Comparison of ENCODE assay signal across 8 mouse cellular contexts in genomic region chr11:4593491-4593848, GRCm38 (mm10). TPM values are rescaled to one million over a fixed set of nuclear protein-coding genes. Genes with fewer than 3 reads are reported as not detected.
DNase-seq lines count a peak whose midpoint lies in the region; ATAC-seq lines count a peak whose summit lies in the region.

No protein-coding gene starts in this region.

- H3K27me3 ChIP-seq in kidney, embryonic 15.5 days, result no peaks in the 10 kb centered on the region
- no peaks in the 10 kb centered on the region for H3K27me3 ChIP-seq in hindbrain, embryonic 14.5 days (ENCODE audit: control insufficient read depth, insufficient read depth, low read length)
- no peaks in the 10 kb centered on the region for H3K27me3 ChIP-seq in midbrain, embryonic 15.5 days (replicated peaks)

- no peak for ATAC-seq in kidney, embryonic 15.5 days (replicated peaks; ENCODE audit: low FRiP score)
- ATAC-seq in hindbrain, embryonic 14.5 days (ENCODE audit: low FRiP score), result no peak
- no peak for ATAC-seq in midbrain, embryonic 15.5 days (replicated peaks)

- no peak for DNase-seq in kidney, postnatal 36 days
- DNase-seq in hindbrain, embryonic 14.5 days (ENCODE audit: low spot score), result no peak
- DNase-seq in left cerebral cortex, postnatal 36 days (ENCODE audit: low spot score in 2 of 2), result no peak
- no peak for DNase-seq in spleen, postnatal 36 days (ENCODE audit: low spot score in 2 of 2)
- DNase-seq in cerebellum, adult 18-20 months, result no peak

- peak overlapping the region; percentile 98 for H3K4me3 ChIP-seq in kidney, embryonic 15.5 days (replicated peaks)
- H3K4me3 ChIP-seq in brown adipose tissue, adult 24 weeks (ENCODE audit: insufficient read depth, low read depth, low read length), result peak overlapping the region; percentile 50; the same call in 1 of the 2 replicates
- H3K4me3 ChIP-seq in hindbrain, embryonic 14.5 days (replicated peaks; ENCODE audit: low read length), result peak overlapping the region; percentile 94
- H3K4me3 ChIP-seq in midbrain, embryonic 15.5 days, result peak overlapping the region; percentile 73

- WGBS in kidney, embryonic 15.5 days, result 18% methylated on average over 5 of the region's 5 CpGs
- WGBS in hindbrain, embryonic 14.5 days, result 26% methylated on average over 5 of the region's 5 CpGs
- 24% methylated on average over 5 of the region's 5 CpGs for WGBS in midbrain, embryonic 15.5 days

- intact Hi-C loops in left cerebral cortex, postnatal 36 days (cut with DNase I), result loop anchor here (5.0 kb wide), 1 partner anchor 46 kb away; no protein-coding TSS in a partner anchor

- H3K9ac ChIP-seq in kidney, embryonic 15.5 days, result peak overlapping the region; percentile 98
- peak overlapping the region; percentile 94 for H3K9ac ChIP-seq in hindbrain, embryonic 14.5 days
- peak overlapping the region; percentile 92; the same call in 1 of the 2 replicates for H3K9ac ChIP-seq in midbrain, embryonic 15.5 days

- H3K36me3 ChIP-seq in kidney, embryonic 15.5 days, result 0 out of 2 replicates have a peak, but pooled peaks cover 2% of the 10 kb centered on the region
- H3K36me3 ChIP-seq in hindbrain, embryonic 14.5 days (replicated peaks; ENCODE audit: control insufficient read depth, insufficient read depth), result no peaks in the 10 kb centered on the region
- no peaks in the 10 kb centered on the region for H3K36me3 ChIP-seq in midbrain, embryonic 15.5 days (replicated peaks)

- peak overlapping the region; percentile 54 for H3K4me2 ChIP-seq in kidney, embryonic 15.5 days
- H3K4me2 ChIP-seq in hindbrain, embryonic 14.5 days (replicated peaks), result peak overlapping the region; percentile 70
- H3K4me2 ChIP-seq in midbrain, embryonic 15.5 days, result peak overlapping the region; percentile 63

- H3K4me1 ChIP-seq in kidney, embryonic 15.5 days, result peaks cover 14% of the 10 kb centered on the region
- peaks cover 11% of the 10 kb centered on the region for H3K4me1 ChIP-seq in brown adipose tissue, adult 24 weeks (ENCODE audit: control insufficient read depth, insufficient read depth, insufficient read length, low read length)
- H3K4me1 ChIP-seq in hindbrain, embryonic 14.5 days (replicated peaks; ENCODE audit: control insufficient read depth, insufficient read depth, low read length), result peaks cover 27% of the 10 kb centered on the region
- peaks cover 29% of the 10 kb centered on the region for H3K4me1 ChIP-seq in midbrain, embryonic 15.5 days

- H3K9me3 ChIP-seq in kidney, embryonic 15.5 days (replicated peaks), result no peaks in the 10 kb centered on the region
- H3K9me3 ChIP-seq in hindbrain, embryonic 14.5 days (ENCODE audit: control insufficient read depth, low read length), result no peaks in the 10 kb centered on the region
- no peaks in the 10 kb centered on the region for H3K9me3 ChIP-seq in midbrain, embryonic 15.5 days

- no peak overlapping the region for H3K27ac ChIP-seq in kidney, embryonic 15.5 days
- peak overlapping the region; percentile 34 for H3K27ac ChIP-seq in brown adipose tissue, adult 24 weeks (replicated peaks; ENCODE audit: low read depth, low read length)
- H3K27ac ChIP-seq in hindbrain, embryonic 14.5 days, result no peak overlapping the region
- no peak overlapping the region for H3K27ac ChIP-seq in midbrain, embryonic 15.5 days

RNA-seq across cellular contexts. Expression of gene Mtmr3, which starts 1.2 kb away (rescaled TPM):
- polyA plus RNA-seq in kidney, embryonic 15.5 days (2015; fragmentation: Nextera tagmentation; extraction: Ambion mirVana), result 24.4 and 25.6 TPM in 2 replicates
- polyA plus RNA-seq in brown adipose tissue, adult 24 weeks (2012; ENCODE audit: insufficient read depth, insufficient read length, missing spikeins), result 13.3 and 20.3 TPM in 2 replicates
- 39.9 and 43.0 TPM in 2 replicates for polyA plus RNA-seq in hindbrain, embryonic 14.5 days (2014; fragmentation: Nextera tagmentation; extraction: Ambion mirVana)
- 42.1 and 42.2 TPM in 2 replicates for polyA plus RNA-seq in midbrain, embryonic 15.5 days (2015; fragmentation: Nextera tagmentation; extraction: Ambion mirVana)
- 10 to 100 TPM; 69.0 to 73.5 TPM for total RNA-seq in left cerebral cortex, postnatal 36 days (2021)

RNA-seq across cellular contexts. Expression of gene Gm11032, which starts 26.4 kb away (rescaled TPM):
- polyA plus RNA-seq in kidney, embryonic 15.5 days (2015; fragmentation: Nextera tagmentation; extraction: Ambion mirVana), result not detected in 2 replicates
- not detected in 2 replicates for polyA plus RNA-seq in brown adipose tissue, adult 24 weeks (2012; ENCODE audit: insufficient read depth, insufficient read length, missing spikeins)
- not detected in 2 replicates for polyA plus RNA-seq in hindbrain, embryonic 14.5 days (2014; fragmentation: Nextera tagmentation; extraction: Ambion mirVana)
- not detected in 2 replicates for polyA plus RNA-seq in midbrain, embryonic 15.5 days (2015; fragmentation: Nextera tagmentation; extraction: Ambion mirVana)
- total RNA-seq in left cerebral cortex, postnatal 36 days (2021), result not detected

RNA-seq across cellular contexts. Expression of gene Ascc2, which starts 44.1 kb away (rescaled TPM):
- polyA plus RNA-seq in kidney, embryonic 15.5 days (2015; fragmentation: Nextera tagmentation; extraction: Ambion mirVana), result 34.5 and 36.5 TPM in 2 replicates
- polyA plus RNA-seq in brown adipose tissue, adult 24 weeks (2012; ENCODE audit: insufficient read depth, insufficient read length, missing spikeins), result 7.4 and 9.1 TPM in 2 replicates
- 19.5 and 20.2 TPM in 2 replicates for polyA plus RNA-seq in hindbrain, embryonic 14.5 days (2014; fragmentation: Nextera tagmentation; extraction: Ambion mirVana)
- polyA plus RNA-seq in midbrain, embryonic 15.5 days (2015; fragmentation: Nextera tagmentation; extraction: Ambion mirVana), result 23.1 and 24.4 TPM in 2 replicates
- 10 to 100 TPM; 15.1 to 21.6 TPM for total RNA-seq in left cerebral cortex, postnatal 36 days (2021)
